Mouse (Mus musculus): Measurements from ENCODE around the gene Plcl1.
"Not testable (repeated sequence)": the region's sequence is repeated elsewhere in the genome, so short reads cannot be mapped to it uniquely, and the experiment has no call there.

Plcl1 gene

GRCm38 (mm10) chr1:55445043-55445688 is 39.4 kb downstream of the Plcl1 start:
- no peak for DNase-seq

- no peak for DNase-seq
Measured at GRCm38 (mm10) chr1:55445689-55446044, 39.9 kb downstream of the Plcl1 start.

- DNase-seq = no peak
Measured at GRCm38 (mm10) chr1:55446273-55446672, 40.6 kb downstream of the Plcl1 start.

GRCm38 (mm10) chr1:55446876-55447275 is 41.2 kb downstream of the Plcl1 start:
- DNase-seq = no peak

GRCm38 (mm10) chr1:55447661-55448060 is 41.9 kb downstream of the Plcl1 start:
- no peak for DNase-seq

- no peak for DNase-seq
Measured at GRCm38 (mm10) chr1:55448104-55448503, 42.4 kb downstream of the Plcl1 start.

GRCm38 (mm10) chr1:55449779-55450178 is 44.1 kb downstream of the Plcl1 start:
- no peak for DNase-seq

- peak; percentile 4 for DNase-seq
Measured at GRCm38 (mm10) chr1:55454119-55454518, 48.4 kb downstream of the Plcl1 start.

- DNase-seq = no peak
Measured at GRCm38 (mm10) chr1:55462301-55462700, 56.6 kb downstream of the Plcl1 start.

GRCm38 (mm10) chr1:55473756-55474155 is 68.0 kb downstream of the Plcl1 start:
- no peak for DNase-seq

- no peak for DNase-seq
Measured at GRCm38 (mm10) chr1:55474976-55475375, 69.3 kb downstream of the Plcl1 start.

GRCm38 (mm10) chr1:55487371-55487770 is 81.7 kb downstream of the Plcl1 start:
- DNase-seq = not testable (repeated sequence)

- no peak for DNase-seq
Measured at GRCm38 (mm10) chr1:55488261-55488660, 82.5 kb downstream of the Plcl1 start.

- DNase-seq = peak; percentile 9
Measured at GRCm38 (mm10) chr1:55489355-55489754, 83.6 kb downstream of the Plcl1 start.

- DNase-seq = no peak
Measured at GRCm38 (mm10) chr1:55499872-55500271, 94.2 kb downstream of the Plcl1 start.

- DNase-seq = no peak
Measured at GRCm38 (mm10) chr1:55500981-55501682, 95.4 kb downstream of the Plcl1 start.

GRCm38 (mm10) chr1:55505811-55506210 is 100.1 kb downstream of the Plcl1 start:
- no peak for DNase-seq

- DNase-seq = no peak
Measured at GRCm38 (mm10) chr1:55507061-55507460, 101.3 kb downstream of the Plcl1 start.

- no peak for DNase-seq
Measured at GRCm38 (mm10) chr1:55509587-55509986, 103.9 kb downstream of the Plcl1 start.

- no peak for DNase-seq
Measured at GRCm38 (mm10) chr1:55512165-55512564, 106.4 kb downstream of the Plcl1 start.

- DNase-seq = not testable (repeated sequence)
Measured at GRCm38 (mm10) chr1:55512799-55513198, 107.1 kb downstream of the Plcl1 start.

- no peak for DNase-seq
Measured at GRCm38 (mm10) chr1:55517182-55517581, 111.5 kb downstream of the Plcl1 start.

- no peak for DNase-seq
Measured at GRCm38 (mm10) chr1:55523966-55524365, 118.2 kb downstream of the Plcl1 start.

- DNase-seq = no peak
Measured at GRCm38 (mm10) chr1:55525100-55525499, 119.4 kb downstream of the Plcl1 start.

- DNase-seq = no peak
Measured at GRCm38 (mm10) chr1:55525748-55526147, 120.0 kb downstream of the Plcl1 start.
